ENCODE assay signal across 14 mouse cellular contexts in genomic region chr13:96570313-96571015, GRCm38 (mm10). TPM values are rescaled to one million over a fixed set of nuclear protein-coding genes. Genes with fewer than 3 reads are reported as not detected.
DNase-seq lines count a peak whose midpoint lies in the region; ATAC-seq and TF ChIP-seq lines count a peak whose summit lies in the region.
"Had no signal": no experiment of that assay in that cellular context is flagged by ENCODE, and none has a peak within 500 bp of the region (broad histone marks: within the 10 kb centered on the region; RNA-seq: fewer than 3 reads in every experiment).

No protein-coding gene starts in this region.

- 81% methylated on average over 10 of the region's 10 CpGs for WGBS in heart, embryonic 10.5 days
- WGBS in liver, adult 2 months = 25% methylated on average over 10 of the region's 10 CpGs
- WGBS in stomach, embryonic 16.5 days = 29% methylated on average over 10 of the region's 10 CpGs
- 79% methylated on average over 10 of the region's 10 CpGs for WGBS in forebrain, postnatal 0 days

- DNase-seq in heart, embryonic 10.5 days (ENCODE audit: low spot score) = no peak
- DNase-seq in heart, postnatal 36 days = no peak
- DNase-seq in kidney, adult 8-10 months = peak; percentile 86 to 93
- peak; percentile 99 for DNase-seq in liver, adult 2 months (ENCODE audit: extremely low read depth, low read depth, low spot score)
- DNase-seq in layer of hippocampus, postnatal 14 days (ENCODE audit: low spot score in 2 of 2) = no peak
- DNase-seq in neural tube, embryonic 10.5 days (ENCODE audit: extremely low spot score, low spot score) = no peak
- no peak for DNase-seq in forebrain, postnatal 0 days
- DNase-seq: embryo, embryonic 11 days; gastrocnemius, postnatal 10 days had no signal

- peaks cover 19% of the 10 kb centered on the region; the same call in 1 of the 2 replicates for H3K79me2 ChIP-seq in liver, adult 2 months (ENCODE audit: control insufficient read depth, insufficient read depth, low read length)

- H3K4me1 ChIP-seq in heart, embryonic 10.5 days = peaks cover 9% of the 10 kb centered on the region; the same call in 1 of the 2 replicates
- H3K4me1 ChIP-seq in liver, adult 2 months (ENCODE audit: control insufficient read depth, insufficient read depth, low read length) = peaks cover 20% of the 10 kb centered on the region
- peaks cover 6% of the 10 kb centered on the region for H3K4me1 ChIP-seq in stomach, embryonic 16.5 days (ENCODE audit: control insufficient read depth, insufficient read depth, low read length)
- H3K4me1 ChIP-seq in forebrain, postnatal 0 days (ENCODE audit: insufficient read depth) = no peaks in the 10 kb centered on the region
- H3K4me1 ChIP-seq: limb, embryonic 13.5 days had no signal

- no peak for TF ChIP-seq POLR2A in liver, adult 2 months (IDR thresholded peaks at IDR 0.05; ENCODE audit: extremely low read depth, insufficient read depth, low read length)

- peak; percentile 62 for ATAC-seq in stomach, embryonic 16.5 days (ENCODE audit: insufficient read depth, low FRiP score)
- ATAC-seq in forebrain, postnatal 0 days = no peak
- ATAC-seq: hindbrain, embryonic 16.5 days had no signal

- H3K9me3 ChIP-seq in heart, embryonic 10.5 days = no peaks in the 10 kb centered on the region
- H3K9me3 ChIP-seq in stomach, embryonic 16.5 days (replicated peaks; ENCODE audit: control insufficient read depth, low read length) = no peaks in the 10 kb centered on the region
- no peaks in the 10 kb centered on the region for H3K9me3 ChIP-seq in forebrain, postnatal 0 days (ENCODE audit: low read length)
- H3K9me3 ChIP-seq: limb, embryonic 13.5 days; megakaryocyte, embryonic 14.5 days had no signal

- H3K4me2 ChIP-seq in stomach, embryonic 16.5 days (ENCODE audit: low read depth, low read length) = no peak overlapping the region
- H3K4me2 ChIP-seq in forebrain, postnatal 0 days (ENCODE audit: low read depth) = no peak overlapping the region
- H3K4me2 ChIP-seq: limb, embryonic 13.5 days had no signal

- no peak; the same call in 1 of the 2 replicates for TF ChIP-seq CTCF in liver, adult 2 months (IDR thresholded peaks at IDR 0.05; ENCODE audit: low read depth, low read length)
- no peak for TF ChIP-seq CTCF in forebrain, postnatal 0 days (IDR thresholded peaks at IDR 0.05; ENCODE audit: low read depth)

- intact Hi-C loops in heart, postnatal 36 days (cut with DNase I) = no loop called here

- peaks cover 11% of the 10 kb centered on the region for H3K36me3 ChIP-seq in heart, embryonic 10.5 days
- H3K36me3 ChIP-seq in liver, adult 2 months (ENCODE audit: control insufficient read depth, insufficient read depth, low read length) = peaks cover 2% of the 10 kb centered on the region; the same call in 1 of the 2 replicates
- H3K36me3 ChIP-seq in stomach, embryonic 16.5 days (ENCODE audit: control insufficient read depth, insufficient read depth, low read length) = no peaks in the 10 kb centered on the region
- H3K36me3 ChIP-seq in forebrain, postnatal 0 days (ENCODE audit: insufficient read depth) = no peaks in the 10 kb centered on the region; the same call in 1 of the 2 replicates

- H3K9ac ChIP-seq in liver, adult 2 months (ENCODE audit: low read depth, low read length) = peak overlapping the region; percentile 55
- no peak overlapping the region for H3K9ac ChIP-seq in stomach, embryonic 16.5 days (ENCODE audit: low read length)
- H3K9ac ChIP-seq in forebrain, postnatal 0 days = no peak overlapping the region
- H3K9ac ChIP-seq: limb, embryonic 13.5 days had no signal

- H3K27me3 ChIP-seq in heart, embryonic 10.5 days (ENCODE audit: insufficient read depth, poor library complexity, severe bottlenecking) = no peaks in the 10 kb centered on the region
- no peaks in the 10 kb centered on the region for H3K27me3 ChIP-seq in liver, adult 2 months (ENCODE audit: control insufficient read depth, insufficient read depth, low read length)
- no peaks in the 10 kb centered on the region for H3K27me3 ChIP-seq in stomach, embryonic 16.5 days (ENCODE audit: control insufficient read depth, insufficient read depth, low read length)
- H3K27me3 ChIP-seq in forebrain, postnatal 0 days (ENCODE audit: insufficient read depth, low read length) = no peaks in the 10 kb centered on the region
- H3K27me3 ChIP-seq: limb, embryonic 13.5 days; megakaryocyte, embryonic 14.5 days had no signal

- H3K27ac ChIP-seq in heart, embryonic 10.5 days = peak overlapping the region; percentile 10; the same call in 1 of the 2 replicates
- peak overlapping the region; percentile 81 for H3K27ac ChIP-seq in liver, adult 2 months (replicated peaks; ENCODE audit: insufficient read depth, low read depth, low read length)
- peak overlapping the region; percentile 19; the same call in 1 of the 2 replicates for H3K27ac ChIP-seq in stomach, embryonic 16.5 days (ENCODE audit: low read length)
- no peak overlapping the region for H3K27ac ChIP-seq in forebrain, postnatal 0 days (ENCODE audit: low read depth, low read length)
- H3K27ac ChIP-seq: limb, embryonic 13.5 days had no signal

- H3K4me3 ChIP-seq in heart, embryonic 10.5 days = no peak overlapping the region
- no peak overlapping the region for H3K4me3 ChIP-seq in liver, adult 2 months (ENCODE audit: insufficient read depth, low read depth, low read length)
- H3K4me3 ChIP-seq in stomach, embryonic 16.5 days (replicated peaks; ENCODE audit: low read length) = no peak overlapping the region
- H3K4me3 ChIP-seq in forebrain, postnatal 0 days (ENCODE audit: low read depth, low read length) = no peak overlapping the region
- H3K4me3 ChIP-seq: limb, embryonic 13.5 days; megakaryocyte, embryonic 14.5 days; myocyte had no signal

RNA-seq across cellular contexts. Expression of gene Col4a3bp, which starts 28.0 kb away (rescaled TPM):
- polyA plus RNA-seq in heart, embryonic 10.5 days (2016; fragmentation: Nextera tagmentation; extraction: Ambion mirVana) = 8.0 and 8.1 TPM in 2 replicates
- total RNA-seq in heart, postnatal 36 days (2021) = 10 to 100 TPM; 38.9 to 39.8 TPM
- total RNA-seq in liver, adult 2 months (2014; rRNA removed) = 29.9 and 45.8 TPM in 2 replicates
- polyA plus RNA-seq in liver, adult 2 months (2012; rRNA removed) = 5.7 and 8.1 TPM in 2 replicates
- 8.6 and 10.4 TPM in 2 replicates for polyA plus RNA-seq in stomach, embryonic 16.5 days (2015; fragmentation: Nextera tagmentation; extraction: Ambion mirVana)
- 10 to 100 TPM; 56.8 to 57.5 TPM for total RNA-seq in layer of hippocampus, postnatal 14 days (2021)
- total RNA-seq in forebrain, postnatal 0 days (2014; rRNA removed) = 36.4 and 40.9 TPM in 2 replicates
- polyA plus RNA-seq in forebrain, postnatal 0 days (2015; fragmentation: Nextera tagmentation; extraction: Ambion mirVana) = 2.6 and 5.7 TPM in 2 replicates

RNA-seq across cellular contexts. Expression of gene Polk, which starts 28.1 kb away (rescaled TPM):
- polyA plus RNA-seq in heart, embryonic 10.5 days (2016; fragmentation: Nextera tagmentation; extraction: Ambion mirVana) = 8.3 and 8.6 TPM in 2 replicates
- total RNA-seq in heart, postnatal 36 days (2021) = 1 to 10 TPM; 4.5 to 5.6 TPM
- total RNA-seq in liver, adult 2 months (2014; rRNA removed) = 4.9 and 6.5 TPM in 2 replicates
- polyA plus RNA-seq in liver, adult 2 months (2012; rRNA removed) = 0.56 and 0.75 TPM in 2 replicates
- polyA plus RNA-seq in stomach, embryonic 16.5 days (2015; fragmentation: Nextera tagmentation; extraction: Ambion mirVana) = 11.1 and 12.0 TPM in 2 replicates
- total RNA-seq in layer of hippocampus, postnatal 14 days (2021) = 10 to 100 TPM; 10.4 to 11.4 TPM
- total RNA-seq in forebrain, postnatal 0 days (2014; rRNA removed) = 6.4 and 8.0 TPM in 2 replicates
- polyA plus RNA-seq in forebrain, postnatal 0 days (2015; fragmentation: Nextera tagmentation; extraction: Ambion mirVana) = 2.1 and 3.9 TPM in 2 replicates

Comparison
In these comparisons a context has a peak if more than half of its experiments do, and no peak if none do; other contexts are left out.
1. DNase-seq: peak in kidney, adult 8-10 months (2 of 2) and liver, adult 2 months (single experiment); none in heart, embryonic 10.5 days (single experiment), heart, postnatal 36 days (0 of 2), layer of hippocampus, postnatal 14 days (0 of 2), neural tube, embryonic 10.5 days (single experiment) and forebrain, postnatal 0 days (single experiment).